Mouse (Mus musculus) heart, embryonic 12.5 days (tissue): ENCODE results near the gene Unc45b. TPM values are rescaled to one million over a fixed set of nuclear protein-coding genes. Genes with fewer than 3 reads are reported as not detected.

Experiments used
- ATAC-seq: fragments of 200-750 bp; cut with Nextera tagmentation; 2 replicates; pipeline ENCODE4 v1.8.0; 2017; ENCODE audit warnings: moderate TSS enrichment, moderate library complexity; ENCODE audit not compliant: insufficient number of reproducible peaks, low FRiP score
- H3K27ac ChIP-seq: fragments of 300-500 bp; sonication (generic); 2 replicates; pipeline ENCODE4 v1.5.1; 2016; ENCODE audit warnings: mild to moderate bottlenecking, moderate library complexity; ENCODE audit not compliant: poor library complexity, severe bottlenecking
- H3K27me3 ChIP-seq: fragments of 300-500 bp; sonication (generic); replicated peaks from 2 replicates; pipeline ENCODE4 v1.6.1; 2016; ENCODE audit warnings: mild to moderate bottlenecking, moderate library complexity
- H3K36me3 ChIP-seq: fragments of 300-500 bp; sonication (generic); 2 replicates; pipeline ENCODE4 v1.6.1; 2016; ENCODE audit warnings: mild to moderate bottlenecking, moderate library complexity
- H3K4me1 ChIP-seq: fragments of 300-500 bp; sonication (generic); replicated peaks from 2 replicates; pipeline ENCODE4 v1.6.1; 2016; ENCODE audit warnings: mild to moderate bottlenecking
- H3K4me2 ChIP-seq: fragments of 300-500 bp; sonication (generic); 2 replicates; pipeline ENCODE4 v1.6.1; 2016; ENCODE audit warnings: mild to moderate bottlenecking, moderate library complexity
- H3K4me3 ChIP-seq: fragments of 300-500 bp; sonication (generic); 2 replicates; pipeline ENCODE4 v1.5.1; 2016; ENCODE audit warnings: mild to moderate bottlenecking
- H3K9ac ChIP-seq: fragments of 300-500 bp; sonication (generic); 2 replicates; pipeline ENCODE4 v1.6.1; 2016; ENCODE audit warnings: mild to moderate bottlenecking, moderate library complexity
- H3K9me3 ChIP-seq: fragments of 300-500 bp; sonication (generic); replicated peaks from 2 replicates; pipeline ENCODE4 v1.6.1; 2016; ENCODE audit warnings: mild to moderate bottlenecking, moderate library complexity
- WGBS: fragments of 180-500 bp; shearing (Covaris S2); methylation state at CpG from one replicate; pipeline ENCODE4 v1.1.7; 2016; 5-methylcytosine and 5-hydroxymethylcytosine counted together
- polyA plus RNA-seq: library from polyadenylated mRNA; unstranded; fragments of >200 nt; fragmentation: Nextera tagmentation; extraction: Ambion mirVana; gene quantifications from 2 replicates; pipeline ENCODE4 v1.2.1, GENCODE M21; 2016

Gene Unc45b
- 199 and 203 TPM in 2 replicates for polyA plus RNA-seq

GRCm38 (mm10) chr11:82910250-82910649, at the start of gene Unc45b:
Gene Unc45b, plus strand, starts transcription at chr11:82910550.
- no peak for ATAC-seq
- peaks cover 59% of the 10 kb centered on the region for H3K4me1 ChIP-seq
- peak within 1 kb of the TSS; percentile 99 for H3K27ac ChIP-seq
- H3K4me2 ChIP-seq = peak within 1 kb of the TSS; percentile 85
- no peaks in the 10 kb centered on the region for H3K27me3 ChIP-seq
- H3K4me3 ChIP-seq = peak within 1 kb of the TSS; percentile 61
- no peaks in the 10 kb centered on the region for H3K9me3 ChIP-seq
- H3K9ac ChIP-seq = peak within 1 kb of the TSS; percentile 87
- H3K36me3 ChIP-seq = peaks cover 19% of the 10 kb centered on the region
- WGBS = 61% methylated on average over 4 of the region's 4 CpGs

GRCm38 (mm10) chr11:82860759-82861158, 49.6 kb upstream of the Unc45b start:
- Histone ChIP-seq H3K4me3 (no peak overlapping the region), H3K27me3 (no peaks in the 10 kb centered on the region), H3K27ac (no peak overlapping the region), H3K4me2 (no peak overlapping the region), H3K9ac (no peak overlapping the region), H3K36me3 (no peaks in the 10 kb centered on the region), H3K9me3 (no peaks in the 10 kb centered on the region), H3K4me1 (peaks cover 8% of the 10 kb centered on the region)
- no peak for ATAC-seq
- 83% methylated on average over 6 of the region's 6 CpGs for WGBS

GRCm38 (mm10) chr11:82861558-82861957, 48.8 kb upstream of the Unc45b start:
- WGBS = 67% methylated on average over 8 of the region's 8 CpGs
- Histone ChIP-seq H3K36me3 (no peaks in the 10 kb centered on the region), H3K9me3 (no peaks in the 10 kb centered on the region), H3K4me2 (no peak overlapping the region), H3K27me3 (no peaks in the 10 kb centered on the region), H3K4me1 (peaks cover 8% of the 10 kb centered on the region), H3K9ac (no peak overlapping the region), H3K27ac (no peak overlapping the region), H3K4me3 (no peak overlapping the region)
- ATAC-seq = no peak

- no peaks in the 10 kb centered on the region for H3K36me3 ChIP-seq
- 74% methylated on average over 9 of the region's 9 CpGs for WGBS
- H3K27ac ChIP-seq = no peak overlapping the region
- no peaks in the 10 kb centered on the region for H3K27me3 ChIP-seq
- no peaks in the 10 kb centered on the region for H3K9me3 ChIP-seq
- ATAC-seq = no peak
- H3K9ac ChIP-seq = no peak overlapping the region
- H3K4me1 ChIP-seq = peaks cover 8% of the 10 kb centered on the region
- H3K4me2 ChIP-seq = no peak overlapping the region
- no peak overlapping the region for H3K4me3 ChIP-seq
These were observed 47.7 kb upstream of the Unc45b start for GRCm38 (mm10) chr11:82862638-82863037.

GRCm38 (mm10) chr11:82863059-82863458, 47.3 kb upstream of the Unc45b start:
- H3K4me1 ChIP-seq = peaks cover 8% of the 10 kb centered on the region
- no peak overlapping the region for H3K9ac ChIP-seq
- no peak overlapping the region for H3K4me3 ChIP-seq
- no peak overlapping the region for H3K4me2 ChIP-seq
- ATAC-seq = no peak
- no peaks in the 10 kb centered on the region for H3K36me3 ChIP-seq
- no peak overlapping the region for H3K27ac ChIP-seq
- H3K9me3 ChIP-seq = no peaks in the 10 kb centered on the region
- H3K27me3 ChIP-seq = no peaks in the 10 kb centered on the region
- 85% methylated on average over 2 of the region's 2 CpGs for WGBS

- no peak overlapping the region for H3K4me3 ChIP-seq
- 58% methylated on average over 4 of the region's 4 CpGs for WGBS
- no peaks in the 10 kb centered on the region for H3K9me3 ChIP-seq
- no peaks in the 10 kb centered on the region for H3K27me3 ChIP-seq
- no peak overlapping the region for H3K9ac ChIP-seq
- ATAC-seq = no peak
- no peak overlapping the region for H3K27ac ChIP-seq
- H3K4me1 ChIP-seq = peaks cover 8% of the 10 kb centered on the region
- no peak overlapping the region for H3K4me2 ChIP-seq
- no peaks in the 10 kb centered on the region for H3K36me3 ChIP-seq
These were observed 46.8 kb upstream of the Unc45b start for GRCm38 (mm10) chr11:82863488-82863931.

GRCm38 (mm10) chr11:82865957-82866356, 44.4 kb upstream of the Unc45b start:
- H3K4me1 ChIP-seq = peaks cover 12% of the 10 kb centered on the region
- WGBS = 74% methylated on average over 10 of the region's 10 CpGs
- H3K9ac ChIP-seq = no peak overlapping the region
- ATAC-seq = no peak
- no peaks in the 10 kb centered on the region for H3K27me3 ChIP-seq
- H3K36me3 ChIP-seq = no peaks in the 10 kb centered on the region
- H3K4me2 ChIP-seq = no peak overlapping the region
- no peaks in the 10 kb centered on the region for H3K9me3 ChIP-seq
- no peak overlapping the region for H3K4me3 ChIP-seq
- H3K27ac ChIP-seq = no peak overlapping the region

- Histone ChIP-seq H3K27ac (no peak overlapping the region), H3K27me3 (no peaks in the 10 kb centered on the region), H3K9ac (no peak overlapping the region), H3K4me3 (no peak overlapping the region), H3K9me3 (no peaks in the 10 kb centered on the region), H3K4me1 (peaks cover 6% of the 10 kb centered on the region), H3K4me2 (no peak overlapping the region), H3K36me3 (no peaks in the 10 kb centered on the region)
- WGBS = 30% methylated on average over 7 of the region's 7 CpGs
- no peak for ATAC-seq
These were observed 43.3 kb upstream of the Unc45b start for GRCm38 (mm10) chr11:82866850-82867564.

GRCm38 (mm10) chr11:82867956-82868355, 42.4 kb upstream of the Unc45b start:
- Histone ChIP-seq H3K4me1 (peaks cover 4% of the 10 kb centered on the region), H3K4me2 (no peak overlapping the region), H3K9ac (0 out of 2 replicates have a peak overlapping the region, but pooled peaks have one; percentile 36), H3K27me3 (no peaks in the 10 kb centered on the region), H3K9me3 (no peaks in the 10 kb centered on the region), H3K36me3 (no peaks in the 10 kb centered on the region), H3K27ac (no peak overlapping the region), H3K4me3 (no peak overlapping the region)
- ATAC-seq = no peak
- WGBS = 59% methylated on average over 5 of the region's 5 CpGs

GRCm38 (mm10) chr11:82869506-82870172, 40.7 kb upstream of the Unc45b start:
- WGBS = 65% methylated on average over 9 of the region's 9 CpGs
- no peaks in the 10 kb centered on the region for H3K36me3 ChIP-seq
- no peak overlapping the region; the same call in 1 of the 2 replicates for H3K27ac ChIP-seq
- no peaks in the 10 kb centered on the region for H3K9me3 ChIP-seq
- no peak for ATAC-seq
- H3K4me3 ChIP-seq = peak overlapping the region; percentile 98
- peak overlapping the region; percentile 90; the same call in 1 of the 2 replicates for H3K9ac ChIP-seq
- H3K4me1 ChIP-seq = peaks cover 4% of the 10 kb centered on the region
- peak overlapping the region; percentile 81 for H3K4me2 ChIP-seq
- no peaks in the 10 kb centered on the region for H3K27me3 ChIP-seq

- Histone ChIP-seq H3K9ac (peak overlapping the region; percentile 90), H3K4me3 (peak overlapping the region; percentile 98), H3K9me3 (no peaks in the 10 kb centered on the region), H3K4me2 (peak overlapping the region; percentile 81), H3K27me3 (no peaks in the 10 kb centered on the region), H3K4me1 (peaks cover 11% of the 10 kb centered on the region), H3K36me3 (no peaks in the 10 kb centered on the region), H3K27ac (peak overlapping the region; percentile 66)
- 3% methylated on average over 36 of the region's 36 CpGs for WGBS
- peak; percentile 68 for ATAC-seq
These were observed 39.9 kb upstream of the Unc45b start for GRCm38 (mm10) chr11:82870173-82871030.
